Mouse (Mus musculus) adrenal gland, adult 8-10 months (tissue): ENCODE measurements around the gene Gm44503. TPM values are rescaled to one million over a fixed set of nuclear protein-coding genes. Genes with fewer than 3 reads are reported as not detected.

Experiments
- DNase-seq: peaks from one replicate; pipeline ENCODE4 v3.0.0; 2022
- total RNA-seq, 4 experiments: library from RNA; stranded (reverse); gene quantifications; 2 replicates each; pipeline ENCODE4 v1.2.4; 2022

Gm44503 gene
- total RNA-seq, result not detected

DNA sequence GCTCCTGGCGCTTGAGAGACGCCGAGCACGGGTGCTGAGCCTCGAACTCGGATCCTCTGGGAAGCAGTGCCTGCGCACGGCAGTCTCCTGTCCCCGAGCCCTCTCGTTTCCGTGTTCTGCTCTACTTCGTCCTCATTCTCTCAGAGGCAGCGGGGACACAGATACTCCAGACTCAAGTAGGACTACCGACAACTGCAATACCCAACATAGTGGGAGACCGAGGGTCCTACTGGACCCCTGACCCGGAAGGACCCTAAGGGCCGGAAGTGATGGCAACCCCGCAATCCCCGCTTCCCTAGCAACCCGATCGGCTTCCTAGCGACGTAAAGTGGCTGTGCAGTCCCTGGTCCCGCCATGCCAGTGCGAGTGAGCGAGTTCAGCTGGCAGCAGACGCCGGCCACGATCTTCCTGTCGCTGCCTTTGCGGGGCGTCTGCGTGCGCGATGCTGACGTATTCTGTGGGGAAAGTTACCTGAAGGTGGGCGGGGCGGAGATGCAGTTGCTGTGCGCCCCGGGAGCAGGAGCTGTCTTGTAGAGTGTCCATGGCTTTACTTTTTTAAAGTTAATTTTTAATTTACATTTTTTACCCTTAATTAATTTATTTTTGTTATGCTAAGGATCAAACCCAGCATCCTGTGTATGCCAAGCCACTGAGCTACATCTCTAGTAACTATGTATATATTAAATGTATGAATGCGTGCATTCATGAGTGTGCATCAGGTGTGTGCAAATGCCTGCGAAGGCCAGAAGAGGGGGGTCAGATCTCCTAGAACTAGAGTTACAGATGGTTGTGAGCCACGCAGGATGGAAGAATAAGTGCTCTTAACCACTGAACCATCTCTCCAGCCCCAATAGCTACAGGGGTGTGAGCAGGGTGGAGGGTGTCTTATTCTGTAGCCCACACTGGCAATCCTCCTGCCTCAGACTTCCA lies at the start of gene Gm44503, which contains the start of gene Dyx1c1:
Gm44503 (plus strand) TSS at position 332 of the 930 bp plus-strand sequence.
Dyx1c1 (plus strand) TSS at position 265 of the 930 bp plus-strand sequence.
- DNase-seq, result peak; percentile 76

DNA sequence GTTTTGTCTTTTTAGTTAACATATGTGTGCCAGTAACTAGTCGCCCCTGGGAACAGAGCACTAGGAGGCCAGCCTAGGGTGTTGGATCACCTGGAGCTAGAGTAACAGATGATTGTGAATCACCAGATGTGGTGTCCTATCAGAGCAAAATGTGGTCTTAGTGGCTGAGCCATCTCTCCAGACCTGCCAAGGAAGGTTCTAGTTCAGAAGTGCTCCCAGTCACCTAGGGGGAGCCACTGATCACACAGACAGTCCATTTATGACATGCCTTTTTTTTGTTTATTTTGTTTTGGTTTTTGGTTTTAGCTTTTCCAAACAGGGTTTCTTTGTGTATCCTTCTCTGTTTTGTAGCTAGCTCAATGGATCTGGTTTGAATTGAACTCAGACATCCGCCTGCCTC lies 47.3 kb upstream of the Gm44503 start:
- no peak for DNase-seq

DNA sequence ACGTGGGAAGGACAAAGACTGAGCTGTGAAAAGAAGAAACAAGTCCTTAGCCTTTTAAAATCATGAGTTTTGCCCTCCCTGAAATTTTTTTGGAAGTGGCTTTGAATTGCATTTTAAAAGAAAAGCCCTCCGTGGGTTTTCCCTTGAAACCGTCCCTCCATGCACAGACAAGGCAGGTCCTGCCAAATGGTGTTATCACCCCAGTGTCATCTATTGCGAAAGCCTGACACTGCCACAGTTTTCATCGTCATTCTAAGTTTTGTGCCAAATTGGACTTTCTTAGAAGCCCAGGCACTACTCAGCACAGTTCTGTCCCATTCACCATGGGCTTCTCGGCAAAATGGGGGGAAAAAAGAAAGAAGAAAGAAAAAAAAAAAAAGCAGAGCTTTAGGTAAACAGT lies 45.1 kb upstream of the Gm44503 start:
- no peak for DNase-seq

DNA sequence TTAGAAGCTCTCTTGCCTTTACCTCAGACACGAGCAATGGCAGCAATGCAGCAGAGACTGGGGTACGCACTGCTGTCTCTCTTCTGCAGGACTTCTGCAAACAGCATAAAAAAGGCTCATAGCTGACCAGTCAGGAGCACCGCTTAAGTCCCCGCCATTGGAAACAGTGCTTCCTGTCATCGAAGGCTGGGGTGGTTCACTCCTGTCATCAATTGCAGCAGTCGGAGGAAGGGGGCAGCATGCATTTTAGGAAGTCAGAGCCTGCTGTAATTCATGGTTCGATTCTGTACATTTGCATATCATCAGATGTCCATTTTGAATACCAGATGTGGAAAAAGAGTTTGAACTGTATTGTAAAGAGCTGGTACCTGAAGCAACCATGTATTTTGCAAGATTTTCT lies 42.9 kb upstream of the Gm44503 start:
- no peak for DNase-seq

DNA sequence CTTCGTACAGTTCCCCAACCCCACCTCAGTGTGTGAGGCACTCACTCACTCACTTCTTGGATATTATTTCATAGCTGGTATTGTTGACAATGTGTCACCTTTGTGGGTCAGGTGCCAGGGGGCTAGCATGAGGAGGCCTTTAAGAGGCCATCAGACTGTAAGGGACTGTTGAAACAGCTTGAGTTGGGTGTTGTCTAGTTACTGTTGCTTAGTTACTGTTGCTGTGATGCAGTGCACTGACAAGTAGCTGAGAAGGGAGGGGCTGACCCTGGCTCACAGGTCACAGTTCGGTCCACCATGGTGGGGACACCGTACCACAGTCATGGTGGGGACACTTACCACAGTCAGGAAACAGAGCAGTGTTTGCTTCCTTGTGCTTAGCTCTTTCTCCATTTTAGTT lies 35.6 kb upstream of the Gm44503 start:
- no peak for DNase-seq

DNA sequence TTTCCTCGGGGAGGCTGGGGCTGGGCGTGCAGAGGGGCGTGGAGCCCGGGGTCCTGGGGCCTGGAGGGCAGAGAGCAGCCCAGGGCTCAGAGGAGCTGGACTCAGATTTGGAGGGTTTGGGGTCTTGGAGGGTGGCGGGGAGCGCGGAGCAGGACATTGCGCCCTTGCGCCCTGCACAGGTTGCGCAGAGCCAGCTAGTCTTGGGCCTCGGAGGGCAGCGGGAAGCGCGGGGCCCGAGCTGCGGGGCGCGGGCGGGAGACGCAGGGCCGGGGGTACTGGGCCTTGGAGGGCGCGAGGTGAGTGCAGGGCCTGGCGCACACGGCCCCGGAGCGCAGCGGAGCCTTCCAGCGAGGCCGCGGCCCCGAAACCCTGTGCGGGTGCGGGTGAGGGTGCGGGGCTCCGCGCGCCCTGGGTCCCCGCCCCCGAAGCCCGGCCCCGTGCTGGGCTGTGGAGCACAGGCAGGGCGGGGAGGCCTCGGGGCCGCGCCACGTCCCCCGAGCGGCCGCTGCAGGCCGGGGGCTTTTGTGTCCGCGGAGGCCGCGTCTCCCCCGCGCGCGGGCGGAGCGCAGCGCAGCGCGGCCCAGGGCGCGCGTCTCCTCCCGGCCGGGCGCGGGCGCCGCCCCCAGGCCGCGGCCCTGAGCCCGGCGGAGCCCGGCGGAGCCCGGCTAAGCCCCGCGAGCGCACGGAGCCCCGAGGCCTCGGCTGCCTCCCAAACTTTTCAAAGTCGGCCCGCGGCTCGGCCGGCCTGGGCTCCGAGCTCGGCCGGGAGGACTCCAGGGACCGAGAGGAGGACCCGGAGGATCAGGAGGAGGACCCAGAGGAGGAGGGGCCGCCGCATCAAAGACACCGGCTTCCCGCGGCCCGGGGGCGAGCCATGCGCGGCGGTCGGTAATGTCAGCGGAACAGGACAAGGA lies 33.4 kb upstream of the Gm44503 start, which contains the start of gene Pygo1:
Pygo1 (plus strand) TSS at position 625 of the 914 bp plus-strand sequence.
- DNase-seq, result peak; percentile 25

DNA sequence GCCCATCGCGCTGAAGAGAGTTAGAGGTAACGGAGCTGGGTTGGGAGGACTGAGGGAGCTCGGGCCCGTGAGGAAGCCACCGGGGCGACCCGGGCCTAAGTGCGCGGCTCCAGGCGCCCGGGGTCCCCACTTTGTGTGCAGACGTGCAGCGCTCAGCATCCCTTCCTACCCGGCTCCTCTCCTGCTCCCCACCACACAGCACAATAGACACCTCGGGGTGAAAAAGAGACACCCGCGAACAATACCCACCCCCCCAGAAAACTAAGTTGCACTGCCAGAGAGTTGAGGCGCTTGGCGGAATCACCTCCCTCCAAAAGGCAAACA lies 32.8 kb upstream of the Gm44503 start:
- no peak for DNase-seq

DNA sequence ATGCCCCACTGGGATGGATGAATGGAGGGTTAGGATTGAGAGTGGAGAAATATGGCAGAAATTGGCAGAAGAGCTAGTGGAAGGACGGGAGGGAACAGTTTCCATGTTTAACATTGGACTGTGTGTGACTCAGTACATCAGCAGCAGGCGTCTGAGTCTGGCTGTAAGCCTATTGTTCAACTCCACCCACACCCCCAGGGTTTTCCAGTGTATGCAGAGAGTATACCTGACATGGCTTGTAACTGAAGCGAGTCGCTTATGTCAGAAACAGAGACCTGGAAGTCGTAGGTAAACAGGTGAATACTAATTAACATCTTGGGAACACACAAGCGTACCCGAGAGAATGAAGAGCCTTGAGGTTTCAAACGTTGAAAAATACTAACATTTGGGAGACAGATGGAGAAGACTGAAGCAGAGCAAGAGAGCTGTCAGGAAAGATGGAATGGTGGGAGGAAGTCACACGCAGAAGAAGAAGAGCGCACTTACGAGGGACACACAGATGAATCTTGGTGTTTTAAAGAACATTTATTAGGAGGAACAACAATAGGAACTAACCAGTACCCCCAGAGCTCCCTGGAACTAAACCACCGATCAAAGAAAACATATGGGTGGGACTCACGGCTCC lies 27.4 kb upstream of the Gm44503 start:
- DNase-seq, result no peak

DNA sequence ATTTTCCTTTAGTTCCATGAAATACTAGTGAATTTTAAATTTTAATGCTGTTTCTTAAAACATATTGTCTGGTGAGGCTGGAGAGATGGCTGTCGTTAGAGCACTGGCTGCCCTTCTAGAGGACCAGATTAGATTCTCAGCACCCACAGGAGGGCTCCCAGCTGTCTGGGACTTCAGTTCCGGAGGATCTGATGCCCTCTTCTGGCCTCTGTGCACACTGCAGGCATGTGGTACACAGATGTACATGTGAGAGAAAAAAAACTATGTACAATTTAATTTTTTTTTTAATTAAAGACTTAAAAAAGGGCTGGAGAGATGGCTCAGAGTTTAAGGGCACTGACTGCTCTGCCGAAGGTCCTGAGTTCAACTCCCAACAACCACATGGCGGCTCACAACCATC lies 23.3 kb upstream of the Gm44503 start:
- DNase-seq, result no peak

DNA sequence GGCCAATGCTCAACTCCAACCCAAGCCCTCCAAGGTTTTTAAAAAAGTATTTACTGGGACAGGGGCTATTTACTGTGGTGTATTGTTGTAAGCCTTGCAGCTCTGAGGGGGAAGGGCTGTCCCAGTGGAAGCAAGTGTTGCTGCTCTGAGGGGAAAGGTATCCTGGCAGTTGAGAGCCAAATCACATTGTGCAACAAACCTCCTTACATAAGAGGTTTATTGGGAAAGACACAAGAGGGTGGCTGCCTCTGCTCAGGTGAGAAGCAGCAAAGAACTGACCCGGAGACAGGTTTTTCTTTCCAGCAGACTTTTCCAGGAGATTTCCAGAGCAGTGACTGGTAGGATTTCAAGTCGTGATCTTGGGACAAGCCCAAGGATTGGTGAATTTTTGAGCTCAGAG lies 22.4 kb upstream of the Gm44503 start:
- DNase-seq, result no peak

DNA sequence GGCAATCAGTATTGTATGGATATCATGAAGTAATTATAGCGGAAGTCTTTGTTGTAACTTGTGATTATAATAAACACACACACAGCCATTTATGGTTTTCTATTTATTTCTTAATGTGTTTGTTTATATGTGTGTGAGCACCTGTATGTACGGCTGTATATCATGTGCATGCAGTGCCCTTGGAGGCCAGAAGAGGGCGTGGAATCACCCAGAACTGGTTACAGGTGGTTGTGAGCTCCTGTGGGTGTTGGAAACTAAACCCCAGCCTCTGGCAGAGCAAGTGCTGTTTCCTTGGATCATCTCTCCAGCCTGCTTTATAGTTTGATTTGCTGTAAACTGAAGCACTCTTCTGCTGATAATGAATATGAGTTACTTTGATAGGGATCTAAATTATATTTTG lies 15.2 kb upstream of the Gm44503 start:
- no peak for DNase-seq

DNA sequence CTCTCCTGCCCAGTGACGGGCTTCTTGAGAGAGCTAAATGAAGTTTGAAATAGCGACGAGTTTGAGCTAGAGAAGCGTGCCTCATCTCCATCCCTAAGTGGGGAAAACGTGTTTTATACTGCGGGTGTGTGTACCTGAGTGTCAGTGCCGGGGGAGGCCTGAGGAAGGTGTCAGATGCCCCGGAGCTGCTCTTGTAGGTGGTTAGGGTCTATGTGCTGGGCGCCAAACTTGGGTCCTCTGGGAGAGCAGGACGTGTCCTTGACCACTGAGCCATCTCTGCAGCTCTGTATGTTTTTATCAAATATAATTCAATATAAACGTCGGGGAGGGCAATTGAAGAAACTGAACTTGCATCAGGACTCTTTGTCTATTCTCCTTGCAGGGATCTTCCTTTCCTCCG lies 14.4 kb upstream of the Gm44503 start:
- no peak for DNase-seq

DNA sequence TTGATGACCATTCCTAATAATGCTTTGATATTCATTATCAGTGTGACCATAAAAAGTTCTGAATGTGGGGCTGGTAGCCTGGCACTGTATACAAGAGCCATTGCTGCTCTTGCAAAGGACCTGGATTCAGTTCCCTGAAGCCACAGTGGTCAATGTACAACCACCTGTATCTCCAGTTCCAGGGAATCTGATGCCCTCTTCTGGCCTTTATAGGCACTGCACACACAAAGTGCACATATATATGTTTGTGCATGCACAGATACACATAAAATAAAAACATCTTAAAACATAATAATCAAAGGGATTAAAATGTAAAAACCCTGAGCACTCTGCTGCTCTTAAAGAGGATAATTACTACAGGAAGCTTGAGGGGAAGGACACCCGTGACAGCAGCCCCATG lies 11.6 kb upstream of the Gm44503 start:
- no peak for DNase-seq

DNA sequence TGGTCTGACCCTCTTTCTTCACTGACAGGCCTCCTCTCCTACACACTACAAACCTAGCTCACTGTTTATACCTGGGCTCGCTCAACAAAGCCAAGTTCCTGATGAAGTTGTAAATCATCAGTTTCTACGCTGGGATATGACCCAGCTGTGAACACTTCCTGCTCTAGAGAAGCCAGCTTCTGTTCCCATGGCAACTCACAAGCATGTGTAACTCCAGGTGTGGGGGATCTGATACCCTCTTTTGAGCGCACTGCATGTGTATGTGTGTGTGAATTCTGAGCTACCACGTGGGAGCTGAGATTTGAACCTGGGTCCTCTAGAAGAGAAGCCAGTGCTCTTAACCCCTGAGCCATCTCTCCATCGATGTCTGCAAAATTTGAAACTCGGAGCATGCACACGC lies 9.1 kb upstream of the Gm44503 start:
- no peak for DNase-seq

DNA sequence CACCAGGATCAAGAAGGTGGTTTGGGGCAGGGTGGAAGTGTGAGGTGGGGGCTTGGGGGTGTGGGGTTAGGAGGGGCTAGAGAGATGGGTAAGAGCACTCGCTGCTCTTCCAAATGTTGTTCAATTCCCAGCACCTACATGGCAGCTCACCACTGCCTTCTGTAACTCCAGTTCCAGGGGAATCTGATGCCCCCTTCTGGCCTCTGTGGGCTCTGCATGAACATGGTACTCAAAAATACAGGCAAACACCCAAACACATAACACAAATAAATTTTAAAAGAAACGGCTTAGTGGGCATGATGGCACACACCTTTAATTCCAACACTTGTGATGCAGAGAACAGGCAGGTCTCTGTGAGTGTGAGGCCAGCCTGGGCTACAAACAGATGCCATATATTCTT lies 3.9 kb upstream of the Gm44503 start:
- DNase-seq, result no peak

DNA sequence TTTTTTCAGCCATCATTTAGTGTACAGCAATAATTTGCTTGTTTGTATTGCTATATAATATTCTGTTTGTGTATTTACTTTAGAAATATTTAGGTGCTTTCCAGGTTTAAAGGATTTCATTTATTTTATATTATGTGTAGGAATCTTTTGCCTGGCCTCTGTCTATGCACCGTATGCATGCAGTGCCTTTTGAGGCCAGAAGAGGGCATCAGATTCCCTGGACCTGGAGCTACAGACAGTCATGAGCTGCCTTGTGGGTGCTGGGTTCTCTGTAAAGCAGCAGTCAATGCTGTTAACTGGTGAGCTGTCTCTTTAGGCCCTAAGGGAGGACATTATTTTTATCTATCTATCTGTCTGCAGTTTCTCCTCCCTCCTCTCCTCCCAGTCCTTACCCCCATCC lies 3.1 kb upstream of the Gm44503 start:
- no peak for DNase-seq

DNA sequence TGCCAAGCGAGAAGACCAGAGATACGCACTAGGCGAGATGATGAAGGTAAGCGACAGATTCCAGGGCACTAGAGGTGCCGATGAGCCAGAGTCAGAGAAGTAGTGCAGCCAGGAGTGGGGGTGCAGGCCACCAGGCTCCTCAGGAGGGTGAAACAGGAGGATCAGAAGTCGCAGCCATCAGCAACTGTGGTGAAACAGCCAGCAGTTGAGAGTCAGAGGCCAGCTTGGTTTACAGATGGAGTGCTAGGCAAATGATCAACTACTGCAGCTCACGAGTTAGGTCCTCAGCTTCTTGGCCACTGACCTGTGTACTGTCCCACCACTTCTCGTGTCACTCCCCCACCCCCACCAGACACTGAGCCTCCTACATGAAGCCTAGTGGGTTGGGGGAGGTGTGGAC lies 2.7 kb downstream of the Gm44503 start:
- DNase-seq, result no peak

DNA sequence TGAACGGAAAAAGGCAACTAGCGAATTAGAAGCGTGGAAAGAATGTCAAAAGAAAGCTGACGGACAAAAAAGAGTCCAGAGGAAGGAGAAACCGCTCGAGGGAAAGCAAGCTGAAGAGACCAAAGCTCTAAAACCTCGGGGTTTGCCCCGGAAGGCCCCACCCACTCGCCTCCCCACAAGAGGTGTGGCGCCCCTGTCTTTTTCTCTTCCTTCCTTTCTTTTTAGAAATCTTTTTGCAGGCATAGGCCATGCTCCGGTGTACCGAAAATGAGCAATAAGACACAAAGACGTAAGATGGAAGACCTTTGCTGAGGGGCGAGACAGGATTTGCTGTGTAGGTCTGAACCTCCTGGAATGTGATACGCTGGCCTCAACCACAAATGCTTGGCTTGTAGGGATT lies 3.3 kb downstream of the Gm44503 start:
- no peak for DNase-seq

DNA sequence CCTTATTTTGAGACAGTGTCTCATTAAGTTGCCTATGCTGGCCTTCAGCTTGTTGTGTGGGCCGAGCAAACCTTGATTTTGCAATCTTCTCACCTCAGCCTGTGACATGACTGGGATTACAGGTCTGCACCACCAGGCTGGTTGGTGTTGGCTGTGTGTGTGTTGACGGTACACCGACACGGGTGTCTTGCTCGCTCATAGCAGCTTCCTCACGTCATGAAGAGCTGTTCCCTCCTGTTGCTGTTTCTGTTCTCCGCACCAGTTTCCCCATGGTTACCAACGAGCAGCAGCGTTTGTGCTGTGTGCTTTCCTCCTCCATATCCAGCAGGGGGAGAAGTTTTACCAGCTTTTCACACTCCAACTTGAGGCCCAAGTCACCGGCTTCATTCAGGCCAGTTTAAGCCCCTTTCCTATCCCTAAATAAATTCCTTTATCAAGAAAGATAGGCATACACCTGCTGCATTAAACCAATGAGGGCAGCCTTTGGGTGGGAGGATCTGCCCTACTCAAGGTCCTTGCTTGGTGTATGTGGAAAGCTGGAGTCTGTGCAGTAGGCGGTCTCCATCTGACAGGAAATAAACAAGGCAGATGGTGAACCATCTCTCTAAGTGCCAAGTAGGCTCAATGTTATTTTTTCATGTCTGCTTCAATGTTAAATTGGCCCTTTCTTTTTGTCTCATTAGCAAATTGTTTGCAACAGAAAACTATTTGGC lies 9.9 kb downstream of the Gm44503 start:
- peak; percentile 51 for DNase-seq

DNA sequence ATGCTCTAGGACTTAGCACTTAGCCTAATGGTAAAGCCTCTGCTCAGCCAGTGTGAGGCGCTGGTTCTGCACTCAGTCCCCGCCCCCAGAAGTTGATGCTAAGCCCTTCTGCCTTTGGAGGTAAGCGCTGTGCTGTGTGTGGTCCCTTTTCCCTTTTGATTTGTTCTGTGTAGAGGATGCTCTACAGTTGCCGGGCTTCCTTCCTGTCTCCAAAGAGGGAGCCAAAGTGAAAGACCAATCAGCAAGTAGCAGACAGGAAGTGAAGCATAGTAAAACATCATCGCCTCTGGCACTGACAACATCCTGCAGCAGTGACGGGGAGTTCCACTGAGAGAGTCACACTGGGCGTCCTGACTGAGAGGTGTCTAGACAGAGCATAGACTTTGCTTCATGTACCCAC lies 11.2 kb downstream of the Gm44503 start:
- no peak for DNase-seq

DNA sequence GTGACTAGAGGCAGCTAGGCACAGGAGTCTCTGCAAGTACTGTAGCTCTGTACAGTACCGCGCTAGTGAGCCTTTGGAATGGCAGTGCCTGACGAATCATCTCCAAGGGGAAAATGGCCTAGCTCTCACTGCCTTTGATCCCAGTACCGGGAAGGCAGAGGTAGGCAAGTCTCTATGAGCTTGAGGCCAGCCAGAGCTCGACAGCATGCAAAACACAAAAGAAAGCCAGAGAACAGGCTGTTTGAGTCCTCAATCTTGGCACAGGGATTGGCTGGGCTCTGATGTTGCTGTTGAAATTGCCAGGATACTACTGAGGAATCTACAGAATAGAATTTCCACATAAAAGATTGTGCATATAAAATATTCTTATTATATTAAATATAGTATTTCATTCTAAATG lies 13.8 kb downstream of the Gm44503 start:
- no peak for DNase-seq

DNA sequence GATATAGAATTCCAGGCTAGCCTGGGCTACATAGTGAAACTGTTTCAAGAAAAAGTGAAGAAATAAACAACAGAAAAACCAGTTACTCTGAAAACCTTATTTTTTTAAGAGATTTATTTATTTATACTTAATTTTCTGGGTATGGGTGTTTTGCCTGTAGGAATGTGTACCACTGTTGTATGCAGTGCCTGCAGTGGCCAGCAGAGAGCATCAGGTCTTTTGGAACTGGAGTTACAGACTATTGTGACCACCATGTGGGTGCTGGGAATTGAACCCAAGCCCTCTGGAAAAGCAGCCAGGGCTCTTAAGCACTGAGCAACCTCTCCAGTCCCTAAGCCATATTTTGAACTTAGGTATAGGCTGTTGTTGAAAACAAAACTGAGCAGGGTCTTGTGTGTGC lies 14.3 kb downstream of the Gm44503 start:
- no peak for DNase-seq
